Comparison of ENCODE assay signal across 9 mouse cellular contexts in the genomic region with DNA sequence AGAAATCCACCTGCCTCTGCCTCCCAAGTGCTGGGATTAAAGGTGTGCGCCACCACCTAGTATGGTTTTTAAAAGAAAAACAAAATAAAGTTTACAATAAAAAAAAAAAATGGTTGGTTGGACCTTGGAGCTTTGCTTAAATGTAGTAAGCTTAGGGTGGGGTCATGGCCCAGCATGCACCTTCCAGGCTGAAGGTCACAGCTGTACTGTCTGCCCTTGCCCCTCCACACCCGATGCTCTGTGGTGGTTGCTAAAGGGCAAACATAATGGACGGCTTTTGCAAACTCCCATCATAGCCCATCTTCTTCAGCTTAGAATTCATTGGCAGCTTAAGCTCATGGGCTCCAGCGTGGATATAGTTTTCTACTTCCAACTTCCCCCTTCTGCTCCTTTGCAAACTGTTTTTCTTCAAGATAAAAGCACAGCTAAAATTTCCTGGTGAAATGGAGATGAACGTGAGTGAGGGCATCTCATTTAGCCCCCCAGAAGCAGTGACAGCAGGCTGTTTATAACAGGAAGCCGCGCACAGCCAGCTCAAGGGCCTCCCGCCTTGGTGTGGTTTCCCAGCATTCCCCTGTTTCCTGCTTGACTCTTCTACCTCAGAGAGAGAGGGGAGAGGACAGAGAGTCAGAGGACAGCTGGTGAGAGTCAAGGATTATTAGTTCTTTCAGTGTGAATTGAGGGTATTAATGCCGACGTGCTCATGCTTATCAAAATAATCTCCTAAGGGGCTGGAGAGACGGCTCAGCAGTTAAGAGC. TPM values are rescaled to one million over a fixed set of nuclear protein-coding genes. Genes with fewer than 3 reads are reported as not detected.
DNase-seq lines count a peak whose midpoint lies in the region; ATAC-seq and TF ChIP-seq lines count a peak whose summit lies in the region.
"Had no signal": no experiment of that assay in that cellular context is flagged by ENCODE, and none has a peak within 500 bp of the region (broad histone marks: within the 10 kb centered on the region; RNA-seq: fewer than 3 reads in every experiment).

No protein-coding gene starts in this region.

- H3K9ac ChIP-seq in heart, embryonic 14.5 days (ENCODE audit: low read length) = no peak overlapping the region
- H3K9ac ChIP-seq in liver, postnatal 0 days (replicated peaks) = no peak overlapping the region
- H3K9ac ChIP-seq: hindbrain, embryonic 15.5 days had no signal

- DNase-seq in kidney, adult 8-10 months = peak; percentile 7 to 13
- no peak for DNase-seq in kidney, adult 11 months
- peak; percentile 31 for DNase-seq in liver, postnatal 0 days
- peak; percentile 32 for DNase-seq in splenic B cell, adult 2 months (ENCODE audit: low read depth, low spot score)
- no peak for DNase-seq in limb, embryonic 10.5 days (ENCODE audit: low spot score)
- DNase-seq in left cerebral cortex, adult 18-20 months (ENCODE audit: low spot score in 2 of 2) = no peak
- DNase-seq in layer of hippocampus, adult 9-10 months (ENCODE audit: low spot score) = no peak

- H3K4me3 ChIP-seq in heart, embryonic 14.5 days (ENCODE audit: control insufficient read depth in 1 of 2, insufficient read depth in 1 of 2, low read depth in 1 of 2, low read length in 2 of 2) = no peak overlapping the region
- no peak overlapping the region for H3K4me3 ChIP-seq in liver, postnatal 0 days (ENCODE audit: low read depth, low read length)
- no peak overlapping the region for H3K4me3 ChIP-seq in limb, embryonic 10.5 days
- H3K4me3 ChIP-seq: hindbrain, embryonic 15.5 days had no signal

- H3K9me3 ChIP-seq in heart, embryonic 14.5 days (ENCODE audit: control insufficient read depth, low read length) = no peaks in the 10 kb centered on the region
- H3K9me3 ChIP-seq in liver, postnatal 0 days (ENCODE audit: low read length) = no peaks in the 10 kb centered on the region
- no peaks in the 10 kb centered on the region for H3K9me3 ChIP-seq in limb, embryonic 10.5 days (replicated peaks)
- H3K9me3 ChIP-seq: hindbrain, embryonic 15.5 days had no signal

- peak overlapping the region; percentile 59 to 60 for H3K27ac ChIP-seq in heart, embryonic 14.5 days (replicated peaks in 1 of 2; ENCODE audit: control insufficient read depth in 1 of 2, insufficient read depth in 1 of 2, low read depth in 2 of 2, low read length in 2 of 2)
- peak overlapping the region; percentile 36; the same call in 1 of the 2 replicates for H3K27ac ChIP-seq in liver, postnatal 0 days (ENCODE audit: low read depth)
- H3K27ac ChIP-seq in limb, embryonic 10.5 days = no peak overlapping the region
- H3K27ac ChIP-seq: hindbrain, embryonic 15.5 days had no signal

- ATAC-seq in heart, embryonic 14.5 days (ENCODE audit: insufficient number of reproducible peaks, insufficient read depth, low FRiP score, low read depth) = no peak
- ATAC-seq in liver, postnatal 0 days = peak; percentile 21; the same call in 1 of the 2 replicates

- TF ChIP-seq CTCF in liver, postnatal 0 days (IDR thresholded peaks at IDR 0.05; ENCODE audit: low read depth) = no peak

- WGBS in heart, embryonic 14.5 days = 51% methylated on average over 11 of the region's 11 CpGs
- 28% methylated on average over 11 of the region's 11 CpGs for WGBS in liver, postnatal 0 days (ENCODE audit: insufficient replicate concordance)
- WGBS in limb, embryonic 10.5 days = 82% methylated on average over 11 of the region's 11 CpGs

- no peaks in the 10 kb centered on the region for H3K36me3 ChIP-seq in heart, embryonic 14.5 days (ENCODE audit: control insufficient read depth, insufficient read depth, low read length)
- no peaks in the 10 kb centered on the region for H3K36me3 ChIP-seq in liver, postnatal 0 days (replicated peaks; ENCODE audit: insufficient read depth, low read length)
- no peaks in the 10 kb centered on the region for H3K36me3 ChIP-seq in splenic B cell, adult 2 months (ENCODE audit: control insufficient read depth, insufficient read depth, low read length, poor library complexity, severe bottlenecking)
- no peaks in the 10 kb centered on the region for H3K36me3 ChIP-seq in limb, embryonic 10.5 days
- H3K36me3 ChIP-seq: hindbrain, embryonic 15.5 days had no signal

- no peak for TF ChIP-seq EP300 in liver, postnatal 0 days (IDR thresholded peaks at IDR 0.05; ENCODE audit: low read depth)

- no peaks in the 10 kb centered on the region for H3K27me3 ChIP-seq in heart, embryonic 14.5 days (ENCODE audit: control insufficient read depth, insufficient read depth, low read length)
- no peaks in the 10 kb centered on the region for H3K27me3 ChIP-seq in liver, postnatal 0 days (ENCODE audit: insufficient read depth, low read length)
- no peaks in the 10 kb centered on the region for H3K27me3 ChIP-seq in splenic B cell, adult 2 months (ENCODE audit: control insufficient read depth, insufficient read depth, low read length, poor library complexity, severe bottlenecking)
- no peaks in the 10 kb centered on the region for H3K27me3 ChIP-seq in limb, embryonic 10.5 days (ENCODE audit: low read depth, poor library complexity, severe bottlenecking)
- H3K27me3 ChIP-seq: hindbrain, embryonic 15.5 days had no signal

- H3K4me1 ChIP-seq in heart, embryonic 14.5 days (ENCODE audit: control insufficient read depth in 2 of 2, insufficient read depth in 2 of 2, low read length in 2 of 2) = 0 out of 4 replicates have a peak, but pooled peaks cover 0 to 2% of the 10 kb centered on the region in 2 experiments
- H3K4me1 ChIP-seq in liver, postnatal 0 days (ENCODE audit: insufficient read depth) = peaks cover 8% of the 10 kb centered on the region; the same call in 1 of the 2 replicates
- H3K4me1 ChIP-seq in limb, embryonic 10.5 days = 0 out of 2 replicates have a peak, but pooled peaks cover 4% of the 10 kb centered on the region
- H3K4me1 ChIP-seq: hindbrain, embryonic 15.5 days had no signal

- H3K4me2 ChIP-seq in heart, embryonic 14.5 days (ENCODE audit: low read length) = no peak overlapping the region
- no peak overlapping the region for H3K4me2 ChIP-seq in liver, postnatal 0 days (ENCODE audit: low read depth, low read length)
- H3K4me2 ChIP-seq: hindbrain, embryonic 15.5 days had no signal

RNA-seq across cellular contexts. Expression of a gene that starts 27.7 kb away (rescaled TPM):
- polyA plus RNA-seq in heart, embryonic 14.5 days (2014; fragmentation: Nextera tagmentation; extraction: Ambion mirVana) = 5.0 and 5.4 TPM in 2 replicates
- 1.1 and 1.4 TPM in 2 replicates for polyA plus RNA-seq in liver, postnatal 0 days (2015; fragmentation: Nextera tagmentation; extraction: Ambion mirVana)
- polyA plus RNA-seq in limb, embryonic 10.5 days (2016; fragmentation: Nextera tagmentation; extraction: Ambion mirVana) = 3.7 and 4.7 TPM in 2 replicates
- total RNA-seq in left cerebral cortex, adult 18-20 months (2021) = 10 to 100 TPM; 81.7 to 86.0 TPM

Comparison
In these comparisons a context has a peak if more than half of its experiments do, and no peak if none do; other contexts are left out.
1. DNase-seq: peak in kidney, adult 8-10 months (2 of 2), liver, postnatal 0 days (single experiment) and splenic B cell, adult 2 months (single experiment); none in kidney, adult 11 months (single experiment), limb, embryonic 10.5 days (single experiment), left cerebral cortex, adult 18-20 months (0 of 2) and layer of hippocampus, adult 9-10 months (single experiment).